Mouse (Mus musculus) liver, postnatal 0 days (tissue): ENCODE measurements at regions not wholly inside any gene's neighbourhood (a gene's known extent, or its start where the extent isn't known, plus 50 kb on each side); places are given as distances from the start of the nearest gene placed in this dataset.

ENCODE experiments used
- ATAC-seq: fragments of 200-750 bp; cut with Nextera tagmentation; 2 replicates; pipeline ENCODE4 v1.8.0; 2017; ENCODE audit warnings: mild to moderate bottlenecking, moderate library complexity
- DNase-seq: peaks from one replicate; pipeline ENCODE4 v3.0.0-alpha.2; 2016
- H3K27ac ChIP-seq: fragments of 300-500 bp; sonication (generic); 2 replicates; pipeline ENCODE4 v1.5.1; 2014; ENCODE audit warnings: antibody characterized with exemption, moderate library complexity, mild to moderate bottlenecking, low read depth
- H3K27me3 ChIP-seq: fragments of 300-500 bp; sonication (generic); 2 replicates; pipeline ENCODE4 v1.6.1; 2014; ENCODE audit warnings: low read length, control low read depth, mixed read lengths; ENCODE audit not compliant: insufficient read depth
- H3K36me3 ChIP-seq: fragments of 300-500 bp; sonication (generic); replicated peaks from 2 replicates; pipeline ENCODE4 v1.6.1; 2014; ENCODE audit warnings: mild to moderate bottlenecking, control low read depth, low read length, moderate library complexity, mixed read lengths; ENCODE audit not compliant: insufficient read depth
- H3K4me1 ChIP-seq: fragments of 300-500 bp; sonication (generic); 2 replicates; pipeline ENCODE4 v1.6.1; 2014; ENCODE audit warnings: antibody characterized with exemption, mild to moderate bottlenecking, control low read depth; ENCODE audit not compliant: insufficient read depth
- H3K4me2 ChIP-seq: fragments of 300-500 bp; sonication (generic); 2 replicates; pipeline ENCODE4 v1.6.1; 2014; ENCODE audit warnings: low read depth, mild to moderate bottlenecking, low read length, moderate library complexity, mixed read lengths
- H3K4me3 ChIP-seq: fragments of 300-500 bp; sonication (generic); 2 replicates; pipeline ENCODE4 v1.5.1; 2014; ENCODE audit warnings: low read depth, low read length
- H3K9ac ChIP-seq: fragments of 300-500 bp; sonication (generic); replicated peaks from 2 replicates; pipeline ENCODE4 v1.6.1; 2014; ENCODE audit warnings: mild to moderate bottlenecking, moderate library complexity
- H3K9me3 ChIP-seq: fragments of 300-500 bp; sonication (generic); 2 replicates; pipeline ENCODE4 v1.6.1; 2016; ENCODE audit warnings: mild to moderate bottlenecking, control low read depth, low read length, mixed read lengths
- CTCF ChIP-seq: sonication (generic); IDR thresholded peaks from 2 replicates; pipeline ENCODE4 v1.5.1; 2016; ENCODE audit warnings: antibody characterized with exemption, low read depth
- EP300 ChIP-seq: IDR thresholded peaks from 2 replicates; pipeline ENCODE4 v1.6.1; 2016; ENCODE audit warnings: antibody characterized with exemption, low read depth, mild to moderate bottlenecking
- WGBS: fragments of 180-500 bp; shearing (Covaris S2); extraction: QIAGEN DNeasy Blood & Tissue Kit; methylation state at CpG from one replicate; pipeline ENCODE4 v1.1.7; 2014; ENCODE audit not compliant: insufficient replicate concordance; 5-methylcytosine and 5-hydroxymethylcytosine counted together

GRCm38 (mm10) chr16:49970297-49970804 lies 170.0 kb downstream of the Cd47 start:
- no peak for DNase-seq
- Histone ChIP-seq H3K4me2 (no peak overlapping the region), H3K27ac (0 out of 2 replicates have a peak overlapping the region, but pooled peaks have one; percentile 25), H3K4me1 (peaks cover 15% of the 10 kb centered on the region), H3K9ac (no peak overlapping the region), H3K36me3 (no peaks in the 10 kb centered on the region), H3K9me3 (no peaks in the 10 kb centered on the region), H3K27me3 (no peaks in the 10 kb centered on the region), H3K4me3 (no peak overlapping the region)
- WGBS = 57% methylated on average over 2 of the region's 2 CpGs
- 0 out of 2 replicates have a peak, but pooled peaks have one; percentile 51 for ATAC-seq
- TF ChIP-seq EP300 = no peak
- TF ChIP-seq CTCF = no peak

- no peak overlapping the region for H3K4me2 ChIP-seq
- peaks cover 9% of the 10 kb centered on the region for H3K4me1 ChIP-seq
- H3K9ac ChIP-seq = no peak overlapping the region
- H3K9me3 ChIP-seq = no peaks in the 10 kb centered on the region
- H3K4me3 ChIP-seq = no peak overlapping the region
- no peak for TF ChIP-seq EP300
- TF ChIP-seq CTCF = no peak
- WGBS = 73% methylated on average over 3 of the region's 3 CpGs
- no peak for DNase-seq
- ATAC-seq = no peak
- 0 out of 2 replicates have a peak overlapping the region, but pooled peaks have one; percentile 25 for H3K27ac ChIP-seq
- H3K27me3 ChIP-seq = no peaks in the 10 kb centered on the region
- no peaks in the 10 kb centered on the region for H3K36me3 ChIP-seq
Measured at GRCm38 (mm10) chr16:49971141-49971555, 170.8 kb downstream of the Cd47 start.

- Histone ChIP-seq H3K27me3 (no peaks in the 10 kb centered on the region), H3K27ac (no peak overlapping the region), H3K4me2 (no peak overlapping the region), H3K9ac (no peak overlapping the region), H3K36me3 (no peaks in the 10 kb centered on the region), H3K4me1 (no peaks in the 10 kb centered on the region), H3K4me3 (no peak overlapping the region), H3K9me3 (no peaks in the 10 kb centered on the region)
- WGBS = 74% methylated on average over 2 of the region's 2 CpGs
- no peak for ATAC-seq
- DNase-seq = no peak
- TF ChIP-seq CTCF (no peak), EP300 (no peak)
Measured at GRCm38 (mm10) chr16:49977276-49977675, 176.9 kb downstream of the Cd47 start.

- Histone ChIP-seq H3K4me3 (no peak overlapping the region), H3K27me3 (no peaks in the 10 kb centered on the region), H3K9me3 (no peaks in the 10 kb centered on the region), H3K9ac (no peak overlapping the region), H3K27ac (no peak overlapping the region), H3K4me1 (0 out of 2 replicates have a peak, but pooled peaks cover 5% of the 10 kb centered on the region), H3K4me2 (no peak overlapping the region), H3K36me3 (no peaks in the 10 kb centered on the region)
- DNase-seq = no peak
- no peak for ATAC-seq
- 69% methylated on average over 4 of the region's 4 CpGs for WGBS
- TF ChIP-seq EP300 = no peak
- TF ChIP-seq CTCF = no peak
Measured at GRCm38 (mm10) chr16:49979426-49979940, 179.2 kb downstream of the Cd47 start.

GRCm38 (mm10) chr16:49980178-49980646 lies 179.9 kb downstream of the Cd47 start:
- TF ChIP-seq EP300 (no peak), CTCF (no peak)
- Histone ChIP-seq H3K4me1 (0 out of 2 replicates have a peak, but pooled peaks cover 5% of the 10 kb centered on the region), H3K27ac (no peak overlapping the region), H3K27me3 (no peaks in the 10 kb centered on the region), H3K9me3 (no peaks in the 10 kb centered on the region), H3K36me3 (no peaks in the 10 kb centered on the region), H3K4me2 (no peak overlapping the region), H3K4me3 (no peak overlapping the region), H3K9ac (no peak overlapping the region)
- 79% methylated on average over 10 of the region's 10 CpGs for WGBS
- DNase-seq (no peak), ATAC-seq (no peak)

- Histone ChIP-seq H3K27ac (no peak overlapping the region), H3K4me3 (no peak overlapping the region), H3K9me3 (no peaks in the 10 kb centered on the region), H3K9ac (no peak overlapping the region), H3K4me1 (peaks cover 8% of the 10 kb centered on the region; the same call in 1 of the 2 replicates), H3K27me3 (no peaks in the 10 kb centered on the region), H3K4me2 (no peak overlapping the region), H3K36me3 (no peaks in the 10 kb centered on the region)
- WGBS = 45% methylated on average over 4 of the region's 4 CpGs
- ATAC-seq (peak; percentile 35; the same call in 1 of the 2 replicates), DNase-seq (peak; percentile 31)
- TF ChIP-seq EP300 (no peak), CTCF (no peak)
Measured at GRCm38 (mm10) chr16:49982180-49982579, 181.8 kb downstream of the Cd47 start.
